Mouse (Mus musculus) gastrocnemius, postnatal 25 days (tissue): Measurements from ENCODE around the gene Glb1l. TPM values are rescaled to one million over a fixed set of nuclear protein-coding genes. Genes with fewer than 3 reads are reported as not detected.

Experiments used
- DNase-seq: peaks from one replicate; pipeline ENCODE4 v3.0.0; 2022
- total RNA-seq, 2 experiments: library from RNA; stranded (reverse); gene quantifications; 1 replicate in 1 of 2; 2 replicates in 1 of 2; pipeline ENCODE4 v1.2.3; 2021

Gene Glb1l
- total RNA-seq, 2 experiments from 2014 or later = 1.9 to 2.7 TPM

- DNase-seq = no peak
Observed at GRCm38 (mm10) chr1:75231224-75231623, 20.6 kb upstream of the Glb1l start.

DNA sequence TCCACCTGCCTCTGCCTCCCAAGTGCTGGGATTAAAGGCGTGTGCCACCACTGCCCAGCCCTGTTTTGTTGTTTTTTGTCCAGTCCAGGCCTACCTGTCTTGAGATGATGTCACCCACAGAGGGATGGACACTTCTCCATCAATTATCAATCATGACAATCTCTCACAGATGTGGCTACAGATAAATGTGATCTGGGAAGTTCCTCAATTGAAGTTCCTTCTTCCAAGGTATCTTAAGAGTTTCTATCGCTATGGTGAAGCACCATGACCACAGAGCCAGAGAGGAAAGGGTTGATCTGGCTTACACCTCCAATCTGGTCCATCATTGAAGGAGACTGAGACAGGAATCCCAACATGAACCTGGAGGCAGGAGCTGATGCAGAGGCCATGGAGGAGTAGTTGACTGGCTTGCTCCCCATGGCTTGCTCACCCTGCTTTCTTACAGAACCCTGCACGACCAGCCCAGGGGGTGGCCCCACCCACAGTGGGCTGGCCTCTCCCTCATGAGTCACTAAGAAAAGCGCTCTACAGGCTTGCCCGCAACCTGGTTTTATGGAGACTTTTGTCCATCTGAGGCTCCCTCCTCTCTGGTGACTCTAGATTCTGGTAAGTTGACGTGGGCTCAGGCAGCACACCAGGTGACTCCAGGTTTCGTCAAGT, 19.9 kb upstream of the Glb1l start:
- DNase-seq = no peak

DNA sequence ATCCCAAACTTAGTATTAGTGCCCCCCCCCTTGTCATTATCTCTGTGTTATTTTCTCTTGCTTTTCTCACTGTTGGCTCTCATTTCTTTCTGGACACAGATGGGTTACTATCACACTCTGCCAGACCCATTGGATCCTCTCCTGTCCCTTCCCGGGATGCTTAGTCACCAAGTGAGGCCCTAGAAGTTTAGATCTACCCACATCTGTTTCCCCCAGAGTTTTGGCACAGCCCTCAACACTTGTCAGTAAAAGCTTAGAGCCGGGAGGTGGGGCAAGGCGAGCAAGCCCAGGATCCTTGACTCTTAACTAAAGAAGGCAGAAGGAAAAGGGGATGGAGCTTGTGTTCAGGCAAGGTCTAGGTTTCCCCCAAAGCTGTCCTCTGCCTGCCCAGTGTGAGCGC, 18.5 kb upstream of the Glb1l start:
- DNase-seq = no peak

GRCm38 (mm10) chr1:75227653-75228052, 17.0 kb upstream of the Glb1l start:
- DNase-seq = no peak

DNA sequence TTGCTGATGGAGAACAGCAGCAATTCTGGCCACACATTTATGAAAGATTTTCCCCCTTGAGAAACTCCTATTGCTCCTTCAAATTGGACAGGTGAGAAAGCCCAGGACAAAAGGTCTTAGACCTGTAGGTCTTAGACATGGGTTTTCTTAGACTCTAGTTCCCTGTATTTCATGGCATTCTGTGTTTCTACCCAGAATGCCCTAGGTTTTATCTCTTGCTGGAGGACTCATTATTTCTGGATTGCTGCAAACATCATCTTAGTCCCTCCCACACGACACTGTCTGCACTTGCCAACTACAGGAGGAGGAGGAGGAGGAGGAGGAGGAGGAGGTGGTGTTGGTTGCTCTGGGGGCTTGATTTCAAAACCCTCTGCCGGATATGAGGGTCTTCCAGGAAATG, 15.5 kb upstream of the Glb1l start:
- DNase-seq = no peak

- DNase-seq = no peak
Observed at GRCm38 (mm10) chr1:75225473-75225872, 14.9 kb upstream of the Glb1l start.

DNA sequence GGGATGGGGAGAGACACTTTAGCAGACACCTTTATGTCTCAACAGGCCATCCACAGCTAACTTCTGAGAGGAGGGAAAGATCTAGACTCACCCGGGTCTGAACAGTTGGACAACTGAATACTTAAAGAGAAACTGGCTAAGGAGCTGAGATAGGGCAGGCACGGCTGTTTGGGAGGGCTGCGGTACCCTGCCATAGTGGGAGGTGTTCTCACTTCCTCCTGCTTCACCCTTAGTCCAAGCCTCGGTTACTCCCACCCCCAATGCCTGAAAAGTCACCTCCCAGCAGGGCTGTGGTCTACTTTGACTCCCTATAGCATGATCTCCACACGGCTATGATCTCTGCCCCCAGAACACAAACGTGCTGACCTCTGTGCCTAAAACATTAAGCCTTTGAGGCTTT, 12.9 kb upstream of the Glb1l start:
- DNase-seq = no peak

DNA sequence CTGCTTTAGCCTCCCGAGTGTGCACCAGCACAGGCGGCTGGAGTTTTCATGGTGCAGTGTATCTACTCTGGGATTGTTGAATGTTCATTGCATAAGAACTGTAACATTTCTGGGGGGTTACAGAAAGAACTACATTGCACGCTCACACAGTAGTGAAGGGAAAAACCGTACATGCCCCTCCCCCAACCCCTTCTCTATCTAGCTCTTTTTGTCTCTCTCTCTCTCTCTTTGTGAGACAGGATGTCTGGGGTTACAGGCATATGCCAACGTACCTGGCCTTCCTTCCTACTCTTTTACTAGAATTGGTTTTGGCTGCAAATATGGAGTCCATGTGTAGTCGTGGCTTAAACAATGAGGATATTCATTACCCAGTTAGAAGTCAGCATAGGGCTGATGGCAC, 12.3 kb upstream of the Glb1l start:
- DNase-seq = no peak

- DNase-seq = no peak
Observed at GRCm38 (mm10) chr1:75221538-75221937, 10.9 kb upstream of the Glb1l start.

DNA sequence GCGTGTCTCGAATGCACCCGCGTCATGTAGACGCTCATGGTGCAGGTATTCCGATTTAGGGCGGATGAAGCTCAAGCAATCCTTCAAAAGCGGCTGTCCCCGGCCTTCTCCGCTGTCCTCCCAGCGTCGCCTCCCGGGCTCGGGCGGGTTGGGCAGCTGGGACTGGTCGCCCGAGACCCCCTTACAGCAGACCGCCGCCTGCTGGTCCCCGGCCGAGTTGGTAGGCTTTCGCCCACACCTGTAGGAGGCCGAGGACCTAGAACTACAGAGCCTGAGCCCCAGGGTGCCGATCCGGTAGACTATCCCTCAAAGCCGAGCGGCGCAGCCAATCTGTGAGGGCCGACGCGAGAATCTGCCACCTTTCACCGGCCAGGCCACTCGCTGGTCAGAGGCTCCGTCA, 8.9 kb upstream of the Glb1l start, which contains the start of gene Tuba4a:
TSS of gene Tuba4a (minus strand) at position 335 of the 400 bp plus-strand sequence.
- DNase-seq = no peak

GRCm38 (mm10) chr1:75219078-75219477, 8.5 kb upstream of the Glb1l start:
- DNase-seq = peak; percentile 88

- peak; percentile 90 for DNase-seq
Observed at GRCm38 (mm10) chr1:75218227-75219001, 7.8 kb upstream of the Glb1l start.

- DNase-seq = no peak
Observed at GRCm38 (mm10) chr1:75217893-75218226, 7.2 kb upstream of the Glb1l start.

- peak; percentile 77 for DNase-seq
Observed at GRCm38 (mm10) chr1:75216797-75217585, 6.4 kb upstream of the Glb1l start.

GRCm38 (mm10) chr1:75215785-75216184, 5.2 kb upstream of the Glb1l start:
- peak; percentile 66 for DNase-seq

DNA sequence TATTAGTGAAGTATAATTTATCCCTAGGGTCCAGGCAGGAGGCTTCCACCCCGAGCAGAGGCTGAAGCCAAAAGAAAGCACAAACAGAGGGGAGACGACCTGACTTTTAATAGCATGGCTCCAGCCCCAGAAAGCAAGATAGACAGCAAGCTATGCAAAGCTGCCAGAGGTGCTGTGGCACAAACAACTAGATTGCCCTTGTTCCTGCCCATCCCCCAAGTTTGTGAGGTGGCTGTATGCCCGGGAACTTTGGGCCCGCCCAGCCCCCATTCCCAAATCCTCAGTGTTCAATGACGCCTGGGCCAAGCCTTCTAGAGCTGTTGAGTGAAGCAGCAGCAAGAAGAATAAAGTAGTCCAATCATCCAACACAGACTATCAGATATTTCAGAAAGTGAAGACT, 4.3 kb upstream of the Glb1l start:
- DNase-seq = peak; percentile 40

- no peak for DNase-seq
Observed at GRCm38 (mm10) chr1:75214442-75214841, 3.8 kb upstream of the Glb1l start.

- DNase-seq = no peak
Observed at GRCm38 (mm10) chr1:75213096-75213495, 2.5 kb upstream of the Glb1l start.

GRCm38 (mm10) chr1:75212542-75212941, 1.9 kb upstream of the Glb1l start:
- no peak for DNase-seq

GRCm38 (mm10) chr1:75211141-75211708, 612 bp upstream of the Glb1l start:
- DNase-seq = no peak

GRCm38 (mm10) chr1:75208967-75209678, 1.5 kb downstream of the Glb1l start:
- DNase-seq = no peak

DNA sequence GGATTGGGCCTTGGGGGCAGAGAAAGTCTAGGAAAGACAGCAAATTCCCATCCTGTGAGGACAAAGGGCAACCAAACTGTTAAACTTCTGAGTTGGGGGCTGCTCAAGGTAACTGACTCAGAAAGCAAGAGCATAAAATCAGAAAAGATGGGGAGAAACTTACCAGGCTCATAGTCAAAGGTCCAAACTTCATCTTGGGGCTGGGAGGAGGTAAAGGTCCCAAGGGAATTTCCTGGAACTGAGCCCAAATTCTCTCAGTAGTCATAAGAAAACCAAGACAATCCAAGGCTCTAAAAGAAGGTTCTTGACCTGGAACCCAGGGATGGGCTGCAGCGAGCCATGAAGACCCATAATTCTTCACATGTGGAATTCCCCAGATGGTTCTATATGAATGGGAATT, 9.4 kb downstream of the Glb1l start:
- no peak for DNase-seq
